Mouse (Mus musculus) heart, postnatal 0 days (tissue): ENCODE results near the gene Lrp2. TPM values are rescaled to one million over a fixed set of nuclear protein-coding genes. Genes with fewer than 3 reads are reported as not detected.

Source experiments
- ATAC-seq: fragments of 200-750 bp; cut with Nextera tagmentation; 2 replicates; pipeline ENCODE4 v1.8.0; 2017; ENCODE audit warnings: low read depth, moderate number of reproducible peaks, moderate library complexity; ENCODE audit not compliant: insufficient read depth
- DNase-seq: peaks from one replicate; pipeline ENCODE4 v3.0.0-alpha.2; 2016; ENCODE audit warnings: low spot score
- H3K27ac ChIP-seq: fragments of 300-500 bp; sonication (generic); 2 replicates; pipeline ENCODE4 v1.5.1; 2014; ENCODE audit warnings: low read depth, mild to moderate bottlenecking
- H3K27me3 ChIP-seq: fragments of 300-500 bp; sonication (generic); 2 replicates; pipeline ENCODE4 v1.6.1; 2014; ENCODE audit warnings: low read length, mixed read lengths; ENCODE audit not compliant: control insufficient read depth, insufficient read depth
- H3K36me3 ChIP-seq: fragments of 300-500 bp; sonication (generic); replicated peaks from 2 replicates; pipeline ENCODE4 v1.6.1; 2014; ENCODE audit warnings: low read length, mixed read lengths; ENCODE audit not compliant: control insufficient read depth, insufficient read depth
- H3K4me1 ChIP-seq: fragments of 300-500 bp; sonication (generic); 2 replicates; pipeline ENCODE4 v1.6.1; 2014; ENCODE audit warnings: antibody characterized with exemption; ENCODE audit not compliant: control insufficient read depth, insufficient read depth
- H3K4me2 ChIP-seq: fragments of 300-500 bp; sonication (generic); 2 replicates; pipeline ENCODE4 v1.6.1; 2014; ENCODE audit warnings: low read depth, mild to moderate bottlenecking, low read length, moderate library complexity
- H3K4me3 ChIP-seq: fragments of 300-500 bp; sonication (generic); 2 replicates; pipeline ENCODE4 v1.5.1; 2014; ENCODE audit warnings: low read depth, low read length
- H3K9ac ChIP-seq: fragments of 300-500 bp; sonication (generic); replicated peaks from 2 replicates; pipeline ENCODE4 v1.6.1; 2014; ENCODE audit warnings: low read depth, low read length, mixed read lengths
- H3K9me3 ChIP-seq: fragments of 300-500 bp; sonication (generic); replicated peaks from 2 replicates; pipeline ENCODE4 v1.6.1; 2016; ENCODE audit warnings: low read length; ENCODE audit not compliant: control insufficient read depth
- CTCF ChIP-seq: IDR thresholded peaks from 2 replicates; pipeline ENCODE4 v1.5.1; 2016; ENCODE audit warnings: antibody characterized with exemption, control low read depth, low read depth
- EP300 ChIP-seq: IDR thresholded peaks from 2 replicates; pipeline ENCODE4 v1.6.1; 2016; ENCODE audit warnings: antibody characterized with exemption, low read depth
- WGBS: fragments of 180-500 bp; shearing (Covaris S2); extraction: QIAGEN DNeasy Blood & Tissue Kit; methylation state at CpG from one replicate; pipeline ENCODE4 v1.1.7; 2014; 5-methylcytosine and 5-hydroxymethylcytosine counted together
- polyA plus RNA-seq: library from polyadenylated mRNA; unstranded; fragments of >200 nt; fragmentation: Nextera tagmentation; extraction: Ambion mirVana; gene quantifications from 2 replicates; pipeline ENCODE4 v1.2.1, GENCODE M21; 2015
- total RNA-seq: library from RNA; depleted of rRNA; stranded (reverse); fragments of >200 nt; gene quantifications from 2 replicates; pipeline ENCODE4 v1.2.3, GENCODE M21; 2014; ENCODE audit warnings: low replicate concordance

Gene Lrp2
- total and polyA plus RNA-seq, 2 experiments from 2014 or later = 0.23 to 3.2 TPM

- H3K27ac ChIP-seq = no peak overlapping the region
- WGBS = 88% methylated on average over 9 of the region's 9 CpGs
- TF ChIP-seq CTCF (no peak), EP300 (no peak)
- no peaks in the 10 kb centered on the region for H3K9me3 ChIP-seq
- H3K36me3 ChIP-seq = no peaks in the 10 kb centered on the region
- no peaks in the 10 kb centered on the region for H3K27me3 ChIP-seq
- no peak overlapping the region for H3K4me3 ChIP-seq
- no peak overlapping the region for H3K9ac ChIP-seq
- H3K4me1 ChIP-seq = no peaks in the 10 kb centered on the region
- ATAC-seq = no peak
- no peak for DNase-seq
- no peak overlapping the region for H3K4me2 ChIP-seq
Measured at GRCm38 (mm10) chr2:69500357-69500756, 85.5 kb downstream of the Lrp2 start.

GRCm38 (mm10) chr2:69493130-69493529 lies 92.7 kb downstream of the Lrp2 start:
- ATAC-seq (no peak), DNase-seq (no peak)
- Histone ChIP-seq H3K27ac (no peak overlapping the region), H3K4me2 (no peak overlapping the region), H3K4me1 (no peaks in the 10 kb centered on the region), H3K4me3 (no peak overlapping the region), H3K9me3 (no peaks in the 10 kb centered on the region), H3K27me3 (no peaks in the 10 kb centered on the region), H3K9ac (no peak overlapping the region), H3K36me3 (no peaks in the 10 kb centered on the region)
- 63% methylated on average over 4 of the region's 4 CpGs for WGBS
- peak; percentile 55 for TF ChIP-seq CTCF
- no peak for TF ChIP-seq EP300

- WGBS = 87% methylated on average over 7 of the region's 7 CpGs
Measured at GRCm38 (mm10) chr2:69480965-69481364, 104.9 kb downstream of the Lrp2 start.

GRCm38 (mm10) chr2:69479859-69480258 lies 106.0 kb downstream of the Lrp2 start:
- Histone ChIP-seq H3K27ac (no peak overlapping the region), H3K9ac (no peak overlapping the region), H3K4me1 (0 out of 2 replicates have a peak, but pooled peaks cover 5% of the 10 kb centered on the region), H3K4me3 (no peak overlapping the region), H3K36me3 (no peaks in the 10 kb centered on the region), H3K27me3 (no peaks in the 10 kb centered on the region), H3K4me2 (no peak overlapping the region), H3K9me3 (no peaks in the 10 kb centered on the region)
- 83% methylated on average over 7 of the region's 7 CpGs for WGBS
- no peak for TF ChIP-seq EP300
- TF ChIP-seq CTCF = no peak
- DNase-seq (no peak), ATAC-seq (no peak)

More at GRCm38 (mm10) chr2:69480965-69481364, 104.9 kb downstream of the Lrp2 start:
- H3K27me3 ChIP-seq = no peaks in the 10 kb centered on the region
- no peaks in the 10 kb centered on the region for H3K36me3 ChIP-seq
- TF ChIP-seq EP300 = no peak
- no peak for TF ChIP-seq CTCF
- H3K9ac ChIP-seq = no peak overlapping the region
- ATAC-seq (no peak), DNase-seq (no peak)
- no peak overlapping the region for H3K27ac ChIP-seq
- no peaks in the 10 kb centered on the region for H3K4me1 ChIP-seq
- H3K4me2 ChIP-seq = no peak overlapping the region
- no peaks in the 10 kb centered on the region for H3K9me3 ChIP-seq
- no peak overlapping the region for H3K4me3 ChIP-seq

- no peaks in the 10 kb centered on the region for H3K27me3 ChIP-seq
- 0 out of 2 replicates have a peak, but pooled peaks cover 5% of the 10 kb centered on the region for H3K4me1 ChIP-seq
- no peak for ATAC-seq
- no peak overlapping the region for H3K27ac ChIP-seq
- H3K9ac ChIP-seq = no peak overlapping the region
- no peaks in the 10 kb centered on the region for H3K36me3 ChIP-seq
- H3K9me3 ChIP-seq = no peaks in the 10 kb centered on the region
- no peak for DNase-seq
- no peak for TF ChIP-seq CTCF
- no peak for TF ChIP-seq EP300
- no peak overlapping the region for H3K4me2 ChIP-seq
- 84% methylated on average over 7 of the region's 7 CpGs for WGBS
- H3K4me3 ChIP-seq = no peak overlapping the region
Measured at GRCm38 (mm10) chr2:69476901-69477300, 109.0 kb downstream of the Lrp2 start.

GRCm38 (mm10) chr2:69475177-69475576 lies 110.7 kb downstream of the Lrp2 start:
- Histone ChIP-seq H3K9ac (no peak overlapping the region), H3K27me3 (no peaks in the 10 kb centered on the region), H3K36me3 (no peaks in the 10 kb centered on the region), H3K9me3 (no peaks in the 10 kb centered on the region), H3K4me2 (no peak overlapping the region), H3K27ac (no peak overlapping the region), H3K4me1 (0 out of 2 replicates have a peak, but pooled peaks cover 5% of the 10 kb centered on the region), H3K4me3 (no peak overlapping the region)
- DNase-seq (no peak), ATAC-seq (no peak)
- WGBS = 29% methylated on average over 9 of the region's 9 CpGs
- TF ChIP-seq EP300 (no peak), CTCF (no peak)
